Mouse (Mus musculus): ENCODE results near the gene Parp6.

DNA sequence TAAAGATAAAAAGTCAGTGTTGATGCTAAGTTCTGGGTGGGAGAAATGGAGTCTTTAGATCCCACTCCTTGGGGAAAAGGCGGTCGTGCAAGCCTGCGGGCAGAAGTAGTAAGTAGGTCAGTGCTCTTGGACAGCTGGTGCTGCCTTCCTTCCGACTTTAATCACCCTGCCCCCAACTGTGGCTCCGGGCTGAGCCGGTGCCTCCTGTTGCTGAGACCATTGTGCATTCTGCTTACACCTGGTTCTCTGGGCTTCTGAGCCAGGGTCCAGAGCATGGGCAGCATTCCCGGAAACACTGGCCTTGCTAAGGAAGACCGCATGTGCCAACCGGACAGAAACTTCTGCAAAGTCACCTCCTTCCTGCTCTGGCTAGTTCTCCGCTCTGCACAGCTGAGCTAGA, 43.3 kb downstream of the Parp6 start:
- TF ChIP-seq FLI1 (IDR thresholded peaks at IDR 0.05; ENCODE audit: low read length) (no peak), GATA1 (IDR thresholded peaks at IDR 0.05; ENCODE audit: borderline replicate concordance, low read length) (no peak)

Measured in megakaryocyte, embryonic 14.5 days (primary cell).